Mouse (Mus musculus) MEL (cell line): ENCODE measurements around the gene Pdzd7. TPM values are rescaled to one million over a fixed set of nuclear protein-coding genes. Genes with fewer than 3 reads are reported as not detected.
A peak's percentile ranks its signal among the peaks of the same experiment; 100 is the strongest.

ENCODE experiments used
- DNase-seq: peaks from one replicate; pipeline ENCODE4 v3.0.0; 2011; ENCODE audit warnings: low read depth, low spot score
- H3K27ac ChIP-seq: 2 replicates; pipeline ENCODE4 v1.5.1; 2012; ENCODE audit warnings: low read depth, mild to moderate bottlenecking, control low read depth, low read length, moderate library complexity; ENCODE audit not compliant: control insufficient read depth
- H3K27me3 ChIP-seq, 2 experiments: fragments of 150-350 bp in 1 of 2; sonication (generic) in 1 of 2; 2 replicates each; pipeline ENCODE4 v1.6.1; 2012; ENCODE audit warnings: low read length in 2 of 2, mild to moderate bottlenecking in 2 of 2, improper control_type of control experiment in 1 of 2, moderate library complexity in 1 of 2; ENCODE audit not compliant: insufficient read depth in 2 of 2, control insufficient read depth in 1 of 2
- H3K36me3 ChIP-seq, 2 experiments: 2 replicates each; pipeline ENCODE4 v1.6.1; 2012 to 2014; ENCODE audit warnings: low read length in 2 of 2, improper control_type of control experiment in 1 of 2, inconsistent platforms in 1 of 2, mild to moderate bottlenecking in 1 of 2; ENCODE audit not compliant: insufficient read depth in 2 of 2, control insufficient read depth in 1 of 2
- H3K4me1 ChIP-seq, 2 experiments: fragments of 150-350 bp in 1 of 2; sonication (generic) in 1 of 2; 2 replicates each; pipeline ENCODE4 v1.6.1; 2012; ENCODE audit warnings: low read length in 2 of 2, improper control_type of control experiment in 1 of 2, mild to moderate bottlenecking in 1 of 2; ENCODE audit not compliant: insufficient read depth in 2 of 2, control insufficient read depth in 1 of 2
- H3K4me3 ChIP-seq, 2 experiments: fragments of 150-350 bp in 1 of 2; sonication (generic) in 1 of 2; 2 replicates each; pipeline ENCODE4 v1.5.1; 2012; ENCODE audit warnings: low read depth in 2 of 2, low read length in 2 of 2, mild to moderate bottlenecking in 2 of 2, moderate library complexity in 2 of 2, control low read depth in 1 of 2, improper control_type of control experiment in 1 of 2; ENCODE audit not compliant: control insufficient read depth in 1 of 2, insufficient read depth in 1 of 2
- H3K79me2 ChIP-seq: 2 replicates; pipeline ENCODE4 v1.6.1; 2012; ENCODE audit warnings: mild to moderate bottlenecking, low read length, moderate library complexity; ENCODE audit not compliant: control insufficient read depth, poor library complexity, insufficient read depth
- H3K9ac ChIP-seq: 2 replicates; pipeline ENCODE4 v1.6.1; 2012; ENCODE audit warnings: low read depth, mild to moderate bottlenecking, control low read depth, low read length, moderate library complexity; ENCODE audit not compliant: control insufficient read depth, poor library complexity, severe bottlenecking
- H3K9me3 ChIP-seq: fragments of 150-350 bp; sonication (generic); replicated peaks from 2 replicates; pipeline ENCODE4 v1.6.1; 2012; ENCODE audit warnings: mild to moderate bottlenecking, low read length, improper control_type of control experiment, moderate library complexity; ENCODE audit not compliant: insufficient read depth
- CTCF ChIP-seq, 3 experiments: IDR thresholded peaks in 2 of 3; conservative IDR thresholded peaks in 1 of 3; 2 replicates each; pipeline ENCODE4 v1.5.1; 2011 to 2012; ENCODE audit warnings: low read length in 3 of 3, low read depth in 2 of 3, mild to moderate bottlenecking in 2 of 3, improper control_type of control experiment in 1 of 3, inconsistent platforms in 1 of 3, mixed read lengths in 1 of 3, moderate library complexity in 1 of 3; ENCODE audit not compliant: control insufficient read depth in 1 of 3, insufficient read depth in 1 of 3, poor library complexity in 1 of 3, severe bottlenecking in 1 of 3
- E2F4 ChIP-seq: IDR thresholded peaks from 2 replicates; pipeline ENCODE4 v1.6.1; 2011; ENCODE audit warnings: low read depth, low read length, improper control_type of control experiment, borderline replicate concordance
- ELF1 ChIP-seq: IDR thresholded peaks from 2 replicates; pipeline ENCODE4 v1.6.1; 2014; ENCODE audit warnings: low read depth, mild to moderate bottlenecking, inconsistent platforms, low read length, improper control_type of control experiment, moderate library complexity
- EP300 ChIP-seq, 2 experiments: IDR thresholded peaks; 2 replicates each; pipeline ENCODE4 v1.6.1; 2011; ENCODE audit warnings: improper control_type of control experiment in 2 of 2, low read length in 2 of 2, low read depth in 1 of 2, mild to moderate bottlenecking in 1 of 2
- GABPA ChIP-seq: IDR thresholded peaks from 2 replicates; pipeline ENCODE4 v1.6.1; 2012; ENCODE audit warnings: low read depth, mild to moderate bottlenecking, inconsistent platforms, low read length, improper control_type of control experiment, moderate library complexity
- GATA1 ChIP-seq: IDR thresholded peaks from 2 replicates; pipeline ENCODE4 v1.6.1; 2011; ENCODE audit warnings: low read depth, low read length, improper control_type of control experiment
- MEF2A ChIP-seq: IDR thresholded peaks from 2 replicates; pipeline ENCODE4 v1.6.1; 2014; ENCODE audit warnings: low read depth, mild to moderate bottlenecking, inconsistent platforms, low read length, improper control_type of control experiment; ENCODE audit not compliant: poor library complexity, insufficient replicate concordance, severe bottlenecking; ENCODE audit errors: extremely low read depth
- POLR2A ChIP-seq, 2 experiments: IDR thresholded peaks; 2 replicates each; pipeline ENCODE4 v1.6.1; 2011 to 2012; ENCODE audit warnings: low read length in 2 of 2, mild to moderate bottlenecking in 2 of 2, control low read depth in 1 of 2, improper control_type of control experiment in 1 of 2, low read depth in 1 of 2, moderate library complexity in 1 of 2; ENCODE audit not compliant: control insufficient read depth in 1 of 2, insufficient read depth in 1 of 2, poor library complexity in 1 of 2
- POLR2AphosphoS2 ChIP-seq: IDR thresholded peaks from 2 replicates; pipeline ENCODE4 v1.6.1; 2011; ENCODE audit warnings: low read length, improper control_type of control experiment
- RAD21 ChIP-seq: IDR thresholded peaks from 2 replicates; pipeline ENCODE4 v1.6.1; 2011; ENCODE audit warnings: mild to moderate bottlenecking, low read depth, low read length, improper control_type of control experiment
- SIN3A ChIP-seq: IDR thresholded peaks from 2 replicates; pipeline ENCODE4 v1.6.1; 2012; ENCODE audit warnings: low read length, improper control_type of control experiment, inconsistent platforms
- SMC3 ChIP-seq: IDR thresholded peaks from 2 replicates; pipeline ENCODE4 v1.6.1; 2011; ENCODE audit warnings: low read depth, low read length, improper control_type of control experiment
- ZC3H11A ChIP-seq: IDR thresholded peaks from 2 replicates; pipeline ENCODE4 v1.6.1; 2012; ENCODE audit warnings: low read depth, mild to moderate bottlenecking, inconsistent platforms, low read length, improper control_type of control experiment
- ZNF384 ChIP-seq: IDR thresholded peaks from 2 replicates; pipeline ENCODE4 v1.6.1; 2012; ENCODE audit warnings: low read depth, mild to moderate bottlenecking, inconsistent platforms, low read length, improper control_type of control experiment
- polyA plus RNA-seq, 2 experiments: library from polyadenylated mRNA; stranded (reverse) in 1 of 2; unstranded in 1 of 2; fragments of >175 nt in 1 of 2; fragments of >200 nt in 1 of 2; gene quantifications; 2 replicates each; pipeline versions ENCODE4 v1.2.1 to v1.2.4; 2012; ENCODE audit warnings: low replicate concordance in 2 of 2, low read depth in 1 of 2; ENCODE audit not compliant: insufficient read length in 2 of 2, insufficient read depth in 1 of 2, missing spikeins in 1 of 2
- total RNA-seq: library from RNA; depleted of rRNA; stranded (reverse); fragments of 300-350 nt; gene quantifications from 2 replicates; pipeline ENCODE4 v1.2.3, GENCODE M21; 2012; rRNA removed

Gene Pdzd7
- total RNA-seq (0.08 and 0.10 TPM in 2 replicates), polyA plus RNA-seq (under 1 TPM in 1 of 2 experiments, not detected in 1; 0.56 TPM)

GRCm38 (mm10) chr19:45045651-45046050 lies at the start of gene Pdzd7:
TSS of gene Pdzd7 (minus strand) at chr19:45045717.
- H3K79me2 ChIP-seq: no peaks in the 10 kb centered on the region
- peak within 1 kb of the TSS; percentile 63 to 69; a peak in 3 of 4 replicates for H3K4me3 ChIP-seq
- peaks cover 0 to 5% of the 10 kb centered on the region in 2 experiments; a peak in 1 of 4 replicates for H3K36me3 ChIP-seq
- H3K4me1 ChIP-seq: peaks cover 5 to 13% of the 10 kb centered on the region in 2 experiments; a peak in 3 of 4 replicates
- H3K27ac ChIP-seq: no peak within 1 kb of the TSS
- H3K9ac ChIP-seq: 0 out of 2 replicates have a peak within 1 kb of the TSS, but pooled peaks have one; percentile 9
- H3K27me3 ChIP-seq: peaks cover 5 to 11% of the 10 kb centered on the region in 2 experiments; a peak in 3 of 4 replicates
- no peaks in the 10 kb centered on the region for H3K9me3 ChIP-seq
- TF ChIP-seq EP300 (IDR thresholded peaks at IDR 0.05; ENCODE audit: low read depth in 1 of 2, low read length in 2 of 2) (no peak), POLR2A (IDR thresholded peaks at IDR 0.05; ENCODE audit: control insufficient read depth in 1 of 2, insufficient read depth in 1 of 2, low read depth in 1 of 2, low read length in 2 of 2, poor library complexity in 1 of 2) (no peak), ZNF384 (no peak), E2F4 (no peak), RAD21 (no peak)
- DNase-seq: no peak

GRCm38 (mm10) chr19:45081841-45082550 lies 36.5 kb upstream of the Pdzd7 start:
- Histone ChIP-seq H3K36me3 (peaks cover 0 to 10% of the 10 kb centered on the region in 2 experiments; a peak in 2 of 4 replicates), H3K79me2 (no peaks in the 10 kb centered on the region; the same call in 1 of the 2 replicates), H3K9ac (no peak overlapping the region), H3K9me3 (no peaks in the 10 kb centered on the region), H3K4me3 (no peak overlapping the region), H3K27ac (no peak overlapping the region), H3K4me1 (peaks cover 0 to 15% of the 10 kb centered on the region in 2 experiments; a peak in 2 of 4 replicates), H3K27me3 (peaks cover 4 to 9% of the 10 kb centered on the region in 2 experiments)
- peak; percentile 38 for TF ChIP-seq SMC3
- TF ChIP-seq RAD21: peak; percentile 15; the same call in 1 of the 2 replicates
- TF ChIP-seq GABPA: no peak
- TF ChIP-seq ELF1: peak; percentile 13; the same call in 1 of the 2 replicates
- 0 out of 2 replicates have a peak, but pooled peaks have one; percentile 12 for TF ChIP-seq SIN3A
- TF ChIP-seq CTCF (IDR thresholded peaks at IDR 0.05 in 2 of 3, conservative IDR thresholded peaks at IDR 0.05 in 1 of 3; ENCODE audit: control insufficient read depth in 1 of 3, insufficient read depth in 1 of 3, low read depth in 2 of 3, low read length in 3 of 3, poor library complexity in 1 of 3, severe bottlenecking in 1 of 3): peak; percentile 80 to 85 (median 83)
- no peak for TF ChIP-seq POLR2AphosphoS2
- no peak for TF ChIP-seq E2F4
- peak; percentile 82 for DNase-seq

- Histone ChIP-seq H3K27me3 (peaks cover 2 to 9% of the 10 kb centered on the region in 2 experiments), H3K4me3 (peak overlapping the region; percentile 53 to 70)
- TF ChIP-seq ZC3H11A (peak; percentile 62), GATA1 (no peak), SMC3 (peak; percentile 93), RAD21 (peak; percentile 84), MEF2A (no peak), CTCF (IDR thresholded peaks at IDR 0.05 in 2 of 3, conservative IDR thresholded peaks at IDR 0.05 in 1 of 3; ENCODE audit: control insufficient read depth in 1 of 3, insufficient read depth in 1 of 3, low read depth in 2 of 3, low read length in 3 of 3, poor library complexity in 1 of 3, severe bottlenecking in 1 of 3) (peak in 2 of 3 experiments; percentile 98 to 99)
Observed at GRCm38 (mm10) chr19:45081279-45081678, 35.8 kb upstream of the Pdzd7 start.

More at GRCm38 (mm10) chr19:45081279-45081678, 35.8 kb upstream of the Pdzd7 start:
- DNase-seq: peak; percentile 83
- H3K36me3 ChIP-seq: peaks cover 0 to 10% of the 10 kb centered on the region in 2 experiments; a peak in 2 of 4 replicates
- peak overlapping the region; percentile 56 for H3K9ac ChIP-seq
- H3K9me3 ChIP-seq: no peaks in the 10 kb centered on the region
- H3K4me1 ChIP-seq: peaks cover 0 to 22% of the 10 kb centered on the region in 2 experiments; a peak in 2 of 4 replicates
- no peak overlapping the region for H3K27ac ChIP-seq
- no peaks in the 10 kb centered on the region; the same call in 1 of the 2 replicates for H3K79me2 ChIP-seq
